Mouse (Mus musculus): ENCODE results near the gene Fam71e2.
A peak's percentile ranks its signal among the peaks of the same experiment; 100 is the strongest.

Fam71e2 gene

DNA sequence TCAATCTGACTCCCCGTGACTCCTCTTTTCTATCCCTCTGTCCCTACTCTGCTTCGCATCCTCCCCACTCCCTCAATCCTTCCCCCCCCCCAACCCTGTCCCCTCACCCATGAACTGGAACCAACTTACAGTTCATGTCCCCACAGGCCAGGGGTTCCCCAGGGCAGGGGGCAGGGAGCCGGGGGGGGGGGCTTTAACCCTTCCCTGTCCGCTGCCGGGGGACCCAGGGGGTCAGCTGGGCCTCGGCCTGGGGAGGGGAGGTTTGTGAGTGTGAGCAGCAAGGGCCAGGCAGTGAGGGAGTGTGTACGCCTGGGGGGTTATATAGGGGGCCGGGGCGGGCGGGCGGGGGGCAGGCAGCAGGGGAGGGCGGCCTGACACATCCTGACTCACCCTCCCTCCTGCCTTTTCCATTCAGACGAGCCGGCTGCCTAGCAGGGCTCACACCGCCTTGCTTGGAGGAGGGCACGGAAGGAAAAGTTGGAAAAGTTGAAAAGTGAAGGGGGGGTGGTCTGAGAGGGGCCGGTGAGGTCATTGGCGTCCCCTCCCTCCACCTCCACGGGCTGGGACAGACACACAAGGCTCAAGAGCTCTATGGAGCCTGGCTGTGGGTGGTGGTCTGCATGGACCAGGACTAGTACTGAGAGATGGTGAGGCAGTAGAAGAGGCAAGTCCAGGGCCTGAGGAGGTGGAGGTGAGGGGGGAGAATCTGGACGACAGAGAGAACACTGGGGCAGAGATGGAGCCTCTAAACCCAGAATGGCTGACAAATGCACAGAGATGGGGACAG lies 6.9 kb upstream of the Fam71e2 start:
- DNase-seq (ENCODE audit: low spot score in 2 of 2): no peak

DNA sequence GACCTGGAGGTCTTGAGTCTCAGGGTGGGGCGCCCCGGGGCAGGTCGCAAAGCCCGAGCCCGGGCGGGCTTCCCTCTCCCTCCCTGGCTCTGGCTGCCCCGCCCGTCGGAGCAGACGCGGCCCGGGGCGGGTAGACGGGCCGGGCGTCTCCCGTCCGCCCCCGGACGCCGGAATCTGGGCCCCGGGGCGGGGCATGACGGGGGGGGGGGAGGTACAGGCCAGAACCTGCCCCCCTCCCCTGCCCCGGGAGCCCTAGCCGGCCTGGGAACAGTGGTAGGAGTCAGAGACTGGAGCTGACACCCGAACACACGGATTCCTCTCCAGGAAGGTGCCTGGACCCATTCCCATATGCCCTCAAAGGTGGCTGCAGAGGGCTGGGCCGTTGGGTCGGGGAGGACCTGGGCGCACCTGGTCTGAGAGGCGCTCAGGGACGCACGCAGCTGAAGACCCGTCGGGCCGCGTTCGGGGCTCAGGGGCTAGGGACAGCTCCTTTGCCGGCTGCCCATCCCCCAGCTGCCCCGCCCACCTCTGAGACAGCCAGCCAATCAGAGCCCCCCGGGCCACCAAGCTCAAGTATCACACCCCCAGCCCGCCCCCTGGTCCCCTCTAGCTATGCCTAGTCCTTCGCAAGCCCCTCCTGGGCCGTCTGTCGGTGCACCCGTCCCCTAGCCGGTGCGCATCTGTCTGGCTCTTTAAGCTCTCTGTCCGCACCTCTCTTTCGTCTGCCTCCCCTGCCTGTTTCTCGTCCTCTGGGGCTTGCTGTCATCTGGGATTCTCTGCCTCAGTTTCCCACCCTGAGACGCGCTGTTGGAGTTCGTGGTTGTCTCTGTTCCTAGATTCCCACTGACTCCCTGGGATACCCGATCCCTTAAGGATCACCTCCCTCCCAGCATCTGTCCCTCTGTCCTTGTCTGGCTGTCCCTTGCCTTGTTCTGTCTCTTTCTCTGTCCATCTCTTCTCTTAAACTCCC lies 6.0 kb upstream of the Fam71e2 start:
- DNase-seq (ENCODE audit: low spot score in 2 of 2): no peak

DNA sequence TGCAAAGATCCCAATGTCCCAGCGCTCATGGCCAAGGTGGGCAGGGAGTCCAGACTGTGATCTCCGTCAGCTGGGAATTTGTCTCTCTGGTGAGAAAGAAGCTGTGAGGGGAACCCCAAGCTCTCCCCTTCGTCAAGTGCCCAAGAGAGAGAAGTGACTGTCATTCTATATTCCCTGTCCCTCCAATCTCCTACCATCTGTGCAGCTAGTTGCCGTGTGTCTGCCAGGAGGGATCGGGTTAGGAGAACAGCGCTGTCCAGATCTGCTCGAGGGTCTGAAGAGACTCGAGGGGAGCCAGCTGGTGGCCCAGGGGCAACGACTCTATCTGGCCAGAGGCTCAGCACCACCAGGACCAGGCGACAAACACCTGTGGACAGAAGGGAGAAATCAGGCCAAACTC lies 5.0 kb upstream of the Fam71e2 start:
- DNase-seq (ENCODE audit: low spot score in 2 of 2): no peak

DNA sequence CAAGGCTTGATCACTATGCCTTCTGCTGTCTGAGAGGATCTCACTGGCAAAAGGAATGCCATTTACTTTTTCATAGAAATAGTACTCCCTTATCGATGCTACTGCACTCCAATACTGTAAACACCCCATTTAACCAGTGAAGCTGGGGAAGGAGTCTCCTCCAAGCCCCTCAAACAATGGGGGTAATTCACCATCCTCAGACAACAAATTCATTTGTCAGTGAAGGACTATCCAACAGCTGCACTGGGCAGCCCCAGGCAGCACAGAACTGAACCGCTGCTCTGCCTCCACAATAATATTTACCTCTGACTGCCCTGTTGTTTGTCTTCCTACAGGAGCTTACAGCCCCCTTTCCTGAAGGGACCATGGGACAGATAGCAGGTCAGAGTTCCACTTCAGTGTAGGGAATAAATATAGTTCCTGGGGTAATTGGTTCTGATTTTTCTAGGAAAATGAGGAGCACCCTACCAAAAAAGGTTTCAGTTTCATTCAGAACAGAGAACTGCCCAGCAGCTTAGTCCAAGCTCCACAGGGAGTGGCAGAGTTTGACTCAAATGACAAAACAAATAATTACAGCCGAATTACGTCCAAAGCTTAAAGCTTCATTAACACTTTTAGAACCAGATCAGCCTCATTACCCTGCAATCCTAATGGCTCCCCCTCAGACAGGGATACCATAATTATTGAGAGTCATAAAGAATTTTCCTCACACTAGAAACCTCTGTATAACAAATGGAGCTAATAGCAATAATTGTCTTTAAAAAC lies 6.0 kb downstream of the Fam71e2 start:
- DNase-seq (ENCODE audit: low spot score in 2 of 2): no peak

DNA sequence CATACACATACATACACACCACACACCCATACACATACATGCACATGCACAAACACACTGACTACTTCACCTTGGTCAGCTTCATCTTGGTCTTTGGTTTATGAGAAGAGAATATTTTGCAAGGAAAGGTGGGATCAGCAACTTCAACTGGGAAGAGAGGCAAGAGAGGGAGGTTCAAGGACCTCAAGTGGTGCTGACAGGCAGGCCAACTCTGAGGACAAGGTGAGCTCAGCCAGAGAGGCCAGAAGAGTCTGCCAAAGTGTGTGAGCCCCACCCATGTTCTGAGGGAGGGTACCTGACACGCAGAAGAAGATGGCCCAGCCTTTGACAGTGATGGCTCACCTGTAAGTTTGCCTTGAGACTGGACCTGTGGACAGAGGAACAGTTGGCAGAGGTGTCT lies 11.4 kb downstream of the Fam71e2 start:
- DNase-seq (ENCODE audit: low spot score in 2 of 2): no peak

DNA sequence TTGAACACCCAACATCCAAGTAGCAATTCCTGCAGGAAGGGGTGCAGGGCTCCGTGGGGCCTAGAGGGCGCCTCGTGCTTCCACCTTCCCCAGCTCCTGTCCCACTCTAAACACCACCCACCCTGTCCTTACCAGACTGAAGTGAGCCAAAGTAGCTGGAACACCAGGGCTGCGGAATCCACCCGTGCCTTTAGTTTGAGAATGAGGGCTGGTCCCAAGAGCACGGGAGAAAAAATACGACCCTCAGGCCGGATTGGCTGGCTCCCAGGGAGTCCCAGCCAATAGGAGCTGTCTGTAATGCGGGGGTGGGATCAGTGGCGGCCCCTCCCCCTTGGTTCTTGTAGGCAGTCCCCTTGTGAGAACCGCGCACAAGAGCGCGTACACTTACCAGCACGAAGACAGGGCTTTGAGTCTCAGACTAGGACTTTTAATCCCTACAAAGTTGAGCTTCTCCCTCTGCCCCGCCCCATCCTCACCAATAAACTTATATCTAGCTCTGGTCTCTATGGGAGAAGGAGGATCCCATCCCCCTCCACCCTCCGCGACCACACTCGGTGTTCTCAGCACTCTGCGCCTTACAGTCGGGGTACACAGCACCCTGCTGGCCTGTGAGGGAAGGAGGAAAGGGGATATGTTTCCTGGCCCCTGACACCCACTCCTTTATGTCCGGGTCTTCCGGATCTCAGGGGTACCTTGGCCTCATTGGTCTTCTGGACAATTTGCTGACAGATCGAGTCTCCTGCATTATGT lies 18.1 kb downstream of the Fam71e2 start, which contains the start of gene Cox6b2:
Gene Cox6b2, minus strand, starts transcription at position 274 of the 750 bp plus-strand sequence.
- DNase-seq (ENCODE audit: low spot score in 2 of 2): peak; percentile 28 to 50

DNA sequence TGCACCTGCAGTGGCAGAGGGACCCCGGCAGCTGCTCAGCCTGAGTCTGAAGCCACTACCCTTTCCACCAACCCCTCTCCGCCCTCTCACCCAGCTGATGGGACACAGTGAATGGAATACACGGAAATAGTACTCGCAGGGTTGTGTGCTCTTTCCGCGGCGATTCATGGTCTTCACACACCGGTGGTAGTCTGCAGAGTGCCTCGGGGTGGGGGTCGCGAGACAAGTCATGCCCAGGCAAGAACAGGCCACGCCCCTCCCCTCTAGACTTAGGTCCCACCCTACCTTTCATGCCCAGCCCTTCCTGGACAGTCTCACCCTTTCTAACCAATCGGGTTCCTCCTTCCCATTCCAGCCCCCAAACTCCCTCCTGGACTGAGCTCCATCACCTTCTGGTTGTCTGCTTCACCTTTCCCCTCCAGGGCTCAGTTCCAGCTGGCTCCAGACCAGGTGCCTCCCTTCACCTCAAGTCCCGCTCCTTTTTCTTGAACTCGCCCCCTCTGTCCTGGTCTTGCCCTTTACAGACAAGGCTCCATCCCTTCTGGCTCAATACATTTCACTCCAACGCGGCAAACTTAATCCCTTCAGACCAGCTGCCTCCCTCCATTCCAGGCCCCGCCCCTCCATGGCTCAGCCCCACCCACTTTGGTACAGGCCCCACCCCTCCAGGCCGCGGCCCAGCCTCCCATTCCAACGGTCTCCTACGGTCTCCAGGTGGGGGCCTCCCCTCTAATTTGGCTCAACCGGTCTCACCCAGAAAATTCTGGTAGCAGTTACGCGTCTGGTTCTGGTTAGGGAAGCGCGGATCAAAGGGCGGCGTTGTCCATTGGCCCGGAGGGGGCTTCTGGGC lies 18.9 kb downstream of the Fam71e2 start:
- no peak for DNase-seq (ENCODE audit: low spot score in 2 of 2)

DNA sequence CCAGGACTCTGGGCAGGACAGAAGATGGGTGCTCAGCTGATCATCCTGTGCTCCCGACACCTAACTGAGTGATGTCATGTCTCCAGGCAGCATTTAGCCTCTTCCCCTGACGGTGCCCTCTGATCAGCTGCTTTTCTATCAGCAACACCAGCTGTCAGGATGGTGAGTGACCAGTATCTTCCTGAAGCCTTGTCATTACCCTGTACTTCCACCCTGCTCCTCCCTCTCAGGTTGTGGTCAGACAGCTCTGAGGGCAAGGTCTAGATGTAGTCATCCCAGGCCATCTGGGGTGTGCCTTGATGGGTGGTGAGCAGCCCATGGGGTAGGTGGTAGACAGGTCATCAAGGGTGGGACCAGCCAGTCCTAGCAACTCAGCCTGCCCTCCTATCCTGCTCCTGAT lies 21.9 kb downstream of the Fam71e2 start:
- no peak for DNase-seq (ENCODE audit: low spot score in 2 of 2)

DNA sequence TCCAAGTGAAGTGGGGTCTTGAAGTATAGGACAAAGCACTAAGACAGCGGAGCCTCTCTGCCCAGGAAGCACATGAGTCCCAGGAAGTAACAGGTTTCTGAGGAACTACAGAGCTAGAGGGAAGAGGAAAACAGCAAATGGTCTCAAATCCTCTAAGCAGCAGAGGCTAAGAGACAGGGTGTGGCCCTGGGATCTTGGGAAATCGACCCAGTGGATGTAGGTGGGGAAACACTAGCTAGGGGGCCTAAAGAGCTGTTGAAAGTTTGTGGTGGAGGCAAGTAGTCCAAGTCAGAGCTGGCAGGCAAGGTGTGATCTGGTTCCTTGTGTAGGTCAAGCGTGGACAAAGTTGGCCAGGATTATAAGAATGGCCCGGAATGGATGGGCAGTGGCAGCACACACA lies 22.8 kb downstream of the Fam71e2 start:
- no peak for DNase-seq (ENCODE audit: low spot score in 2 of 2)

DNA sequence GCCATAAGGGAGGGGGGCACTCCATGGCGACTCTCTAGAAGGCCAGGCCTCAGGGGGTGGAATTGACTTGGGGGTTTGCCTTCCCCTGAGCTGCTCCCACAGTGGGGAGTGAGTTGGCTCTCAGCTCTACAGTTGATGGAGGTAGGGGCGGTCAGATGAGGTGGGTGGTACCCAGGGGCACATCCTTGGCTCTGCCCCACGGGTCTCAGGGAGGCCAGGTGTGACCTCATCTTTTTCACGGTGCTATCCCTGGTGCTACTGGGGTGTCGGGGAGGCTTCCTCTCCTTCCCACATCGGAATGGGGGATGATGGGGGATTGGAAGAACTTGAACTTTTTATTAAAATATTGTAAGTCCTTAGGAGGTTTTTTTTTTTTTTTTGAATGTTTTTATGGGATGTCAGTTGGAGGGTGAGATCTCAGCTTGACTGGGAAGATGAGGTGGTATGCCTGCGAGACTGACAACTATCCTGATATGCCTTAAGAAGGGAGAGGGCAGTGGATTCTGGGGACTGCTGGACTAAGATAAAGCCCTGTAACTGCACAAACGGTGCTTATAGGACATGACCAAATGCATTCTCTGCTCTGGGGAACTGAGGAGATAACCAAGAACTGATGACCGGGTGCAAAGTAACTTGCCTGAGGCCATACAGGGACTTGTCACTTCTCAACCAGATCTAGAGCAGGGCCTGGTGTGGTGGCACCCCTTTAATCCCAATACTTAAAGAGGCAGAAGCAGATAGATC lies 23.8 kb downstream of the Fam71e2 start:
- DNase-seq (ENCODE audit: low spot score in 2 of 2): no peak

DNA sequence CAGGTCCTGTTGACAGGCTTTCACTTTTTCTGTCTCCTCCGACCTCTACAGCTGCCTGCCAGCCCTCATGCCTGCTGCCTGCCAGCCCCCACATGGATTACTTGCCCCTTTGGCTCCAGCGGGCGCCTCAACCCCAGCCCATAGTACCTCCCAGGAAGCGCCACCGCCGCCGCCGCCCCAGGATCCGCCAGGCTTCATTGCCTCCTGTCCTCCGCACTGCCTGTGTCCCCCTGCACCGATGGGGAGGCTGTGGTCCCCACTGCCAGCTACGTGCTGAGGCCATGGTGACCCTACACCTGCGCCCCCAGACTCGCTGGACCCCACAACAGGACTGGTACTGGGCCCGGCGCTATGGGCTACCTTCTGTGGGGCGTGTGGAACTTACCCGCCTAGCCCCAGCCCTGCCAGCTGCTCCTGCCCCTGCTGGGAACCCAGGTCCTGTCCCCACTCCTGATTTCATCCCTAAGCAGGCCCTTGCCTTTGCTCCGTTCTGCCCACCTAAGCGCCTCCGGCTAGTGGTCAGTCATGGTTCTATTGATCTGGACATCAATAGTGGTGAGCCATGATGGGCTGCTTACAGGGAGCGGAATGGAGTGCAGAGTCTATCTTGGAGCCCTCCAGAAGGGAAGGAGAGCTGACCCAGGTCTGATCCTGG lies 24.6 kb downstream of the Fam71e2 start:
- DNase-seq (ENCODE audit: low spot score in 2 of 2): no peak

DNA sequence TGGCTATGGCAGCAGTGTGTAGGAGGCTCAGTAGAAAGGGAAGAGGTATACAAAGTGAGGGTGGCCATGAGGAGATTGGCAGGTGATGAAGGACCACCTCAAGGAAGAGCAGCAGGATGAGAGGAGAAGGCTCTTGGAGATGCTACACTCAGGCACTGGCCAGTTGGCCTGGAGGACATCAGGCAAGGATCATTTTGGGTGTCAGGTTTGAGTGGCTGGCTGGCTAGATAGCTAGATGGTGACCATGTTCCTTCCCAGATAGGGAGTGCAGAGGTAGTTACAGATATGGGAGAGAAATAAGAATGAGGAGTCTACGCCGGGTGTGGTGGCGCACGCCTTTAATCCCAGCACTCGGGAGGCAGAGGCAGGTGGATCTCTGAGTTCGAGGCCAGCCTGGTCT lies 26.2 kb downstream of the Fam71e2 start:
- no peak for DNase-seq (ENCODE audit: low spot score in 2 of 2)

DNA sequence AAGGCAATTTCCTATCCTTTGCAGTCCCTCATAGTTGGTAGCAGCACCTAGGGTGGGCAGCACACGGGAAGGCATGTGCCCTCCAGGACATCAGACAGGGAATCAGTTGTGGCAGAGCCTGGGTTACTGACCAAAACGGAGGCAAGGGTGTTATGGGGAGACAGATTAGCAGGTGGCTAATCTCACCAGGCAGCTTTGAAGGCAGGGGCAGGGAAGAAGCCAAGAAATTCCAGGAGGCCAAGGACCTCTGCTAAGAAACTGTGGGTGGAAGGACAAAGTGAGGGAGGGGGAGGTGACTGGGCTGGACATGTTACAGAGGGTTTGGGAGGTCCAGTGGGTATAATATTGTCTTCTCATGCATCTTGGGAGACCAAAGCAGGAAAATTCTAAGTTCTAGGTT lies 27.7 kb downstream of the Fam71e2 start:
- no peak for DNase-seq (ENCODE audit: low spot score in 2 of 2)

DNA sequence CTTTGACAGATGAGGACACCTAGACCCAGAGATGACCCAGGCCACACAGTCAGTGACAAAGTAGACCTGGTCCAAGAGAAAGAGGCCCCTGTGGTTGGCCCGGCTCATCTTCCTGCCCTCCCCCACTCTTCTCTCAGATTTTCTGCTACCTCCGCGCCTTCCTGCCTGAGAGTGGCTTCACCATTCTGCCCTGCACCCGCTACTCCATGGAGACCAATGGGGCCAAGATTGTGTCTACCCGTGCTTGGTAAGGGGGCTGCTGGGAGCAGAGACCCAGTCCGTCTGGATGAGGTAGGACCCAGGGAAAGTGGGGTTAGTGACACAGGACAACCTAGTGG lies 28.7 kb downstream of the Fam71e2 start:
- DNase-seq (ENCODE audit: low spot score in 2 of 2): no peak

DNA sequence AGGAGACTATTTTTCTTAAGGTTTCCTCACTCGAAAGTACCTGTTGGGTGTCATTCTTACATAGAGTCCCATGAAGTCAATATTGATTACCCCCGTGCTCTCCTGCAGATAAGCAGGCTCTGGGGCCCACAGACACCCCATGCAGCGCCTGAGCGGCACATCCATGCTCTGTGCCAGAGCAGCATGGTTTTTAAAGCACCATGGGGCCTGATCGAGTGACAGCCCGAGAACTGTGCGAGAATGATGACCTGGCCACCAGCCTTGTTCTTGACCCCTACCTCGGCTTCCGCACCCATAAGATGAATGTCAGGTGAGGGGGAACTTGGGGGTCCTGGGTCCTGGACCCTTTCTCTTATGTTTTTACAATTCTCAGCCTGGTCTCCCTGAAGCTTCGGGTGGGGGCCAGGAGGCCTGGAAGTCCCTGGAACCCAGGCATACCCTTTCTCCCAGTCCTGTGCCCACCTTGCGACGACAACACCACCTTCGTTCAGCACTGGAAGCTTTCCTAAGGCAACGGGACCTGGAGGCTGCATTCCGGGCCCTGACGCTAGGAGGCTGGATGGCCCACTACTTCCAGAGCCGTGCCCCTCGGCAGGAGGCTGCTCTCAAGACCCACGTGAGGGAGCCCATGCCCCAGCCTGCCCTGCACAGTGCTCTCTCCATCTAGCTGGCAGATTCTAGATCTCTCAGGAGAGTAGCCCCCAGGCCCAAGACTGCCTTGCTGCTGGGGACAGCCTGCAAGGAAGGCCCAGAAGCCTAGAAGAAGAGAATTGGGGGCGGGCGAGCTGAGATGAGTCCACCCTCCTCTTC lies 29.2 kb downstream of the Fam71e2 start:
- DNase-seq (ENCODE audit: low spot score in 2 of 2): no peak

DNA sequence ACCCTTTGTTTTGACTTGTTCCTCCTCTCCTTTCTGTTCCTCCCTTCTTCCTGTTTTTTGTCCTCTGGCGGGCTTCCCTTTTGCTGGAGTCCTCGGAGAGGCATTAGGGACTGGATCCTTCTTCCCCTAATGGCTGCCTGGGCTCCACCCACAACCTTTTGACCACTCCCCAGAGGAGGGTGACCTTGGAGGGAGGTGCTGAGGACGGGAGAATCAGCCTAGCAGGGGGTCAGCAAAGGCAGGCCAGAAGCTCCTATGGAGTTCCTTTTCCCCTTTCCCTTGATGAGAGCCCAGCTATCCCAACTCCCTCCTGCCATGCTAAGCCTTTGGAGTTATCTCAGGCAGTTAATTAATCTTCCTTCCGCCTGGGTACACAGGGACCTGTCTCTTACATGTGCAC lies 30.0 kb downstream of the Fam71e2 start:
- DNase-seq (ENCODE audit: low spot score in 2 of 2): no peak

DNA sequence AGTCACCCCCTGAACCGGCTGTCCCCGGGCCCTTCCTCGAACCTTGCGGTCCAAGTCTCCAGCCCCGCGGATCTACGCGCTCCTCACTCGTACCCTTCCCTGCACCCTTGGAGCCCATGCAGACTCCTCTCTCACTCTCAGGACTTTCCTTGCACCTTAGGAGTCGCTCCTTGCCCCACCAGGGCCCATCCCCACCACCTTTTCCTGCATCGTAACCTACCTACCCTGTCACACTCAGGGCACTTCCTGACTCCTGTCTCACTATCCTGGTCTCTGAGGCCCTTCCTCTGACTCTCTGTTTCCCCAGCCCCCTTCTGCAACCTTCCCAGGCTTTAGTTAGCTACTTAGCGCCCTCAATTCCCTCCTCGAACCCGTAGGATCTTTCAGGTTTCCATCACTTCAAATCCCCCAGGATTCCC lies 30.8 kb downstream of the Fam71e2 start:
- no peak for DNase-seq (ENCODE audit: low spot score in 2 of 2)

DNA sequence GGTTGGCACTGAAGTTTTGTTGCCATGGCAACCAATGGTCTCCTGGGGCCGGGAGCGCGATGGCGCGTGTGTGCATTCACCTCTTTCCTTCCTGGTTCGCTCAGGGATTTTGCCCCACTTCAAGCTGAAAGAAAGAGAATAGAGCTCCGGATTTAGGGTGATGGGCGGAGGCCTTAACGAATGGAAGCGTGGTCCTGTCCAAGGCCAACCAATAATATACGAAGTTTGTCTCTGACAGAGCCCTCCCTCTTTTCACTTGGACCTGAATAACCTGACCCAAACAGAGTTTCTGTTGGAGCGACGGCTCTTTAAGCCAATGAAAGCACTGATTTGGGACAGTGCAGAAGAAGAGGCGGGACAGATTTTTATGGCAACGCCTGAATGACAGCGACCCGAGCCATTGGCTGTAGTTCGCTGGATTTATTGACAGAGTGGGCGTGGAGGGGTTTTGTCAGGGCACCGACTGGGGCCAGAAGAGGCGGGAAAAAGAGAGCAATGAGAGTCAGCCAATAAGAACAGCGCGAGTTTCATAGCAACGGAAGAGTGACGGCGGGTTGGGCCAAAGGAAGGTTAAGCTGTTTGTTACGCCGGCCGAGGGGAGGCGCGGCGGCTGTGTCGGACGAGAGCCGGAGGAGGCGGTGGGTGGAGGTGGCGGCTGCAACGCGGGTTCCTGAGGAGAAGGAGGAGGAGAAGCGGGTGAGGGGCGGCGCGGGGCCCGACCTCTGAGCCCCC lies 31.4 kb downstream of the Fam71e2 start, which contains the start of gene Kmt5c:
Gene Kmt5c, plus strand, starts transcription at position 572 of the 732 bp plus-strand sequence.
- peak; percentile 98 to 100 for DNase-seq (ENCODE audit: low spot score in 2 of 2)

Data from right cerebral cortex, postnatal 36 days (tissue).